Mouse (Mus musculus): ENCODE data around the gene Cyb5r4. TPM values are rescaled to one million over a fixed set of nuclear protein-coding genes. Genes with fewer than 3 reads are reported as not detected.
"Not testable (repeated sequence)": the region's sequence is repeated elsewhere in the genome, so short reads cannot be mapped to it uniquely, and the experiment has no call there.

Gene Cyb5r4
- polyA plus RNA-seq, 1 experiment from 2014 or later, result 110 TPM

DNA sequence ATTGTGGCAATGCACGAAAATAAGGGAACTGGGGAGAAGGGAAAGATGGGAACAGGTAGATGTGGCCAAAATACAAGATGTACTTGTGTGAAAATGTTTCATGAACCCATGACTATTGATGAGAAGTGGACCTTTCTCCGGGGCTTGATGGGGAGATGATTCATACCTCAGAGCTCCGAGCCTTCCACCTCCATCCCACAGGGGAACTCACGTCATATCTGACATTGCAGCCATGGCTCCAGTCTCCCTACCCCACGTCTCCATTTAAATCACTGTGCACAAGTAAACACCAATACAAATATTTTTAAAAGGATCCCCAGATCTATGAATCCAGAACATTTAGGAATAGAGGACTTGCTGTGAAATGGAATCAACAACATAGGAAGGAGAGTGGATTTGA, 93.2 kb downstream of the Cyb5r4 start:
- Histone ChIP-seq H3K36me3 (ENCODE audit: control insufficient read depth, insufficient read depth, low read length) (no peaks in the 10 kb centered on the region), H3K4me3 (ENCODE audit: low read depth, low read length) (no peak overlapping the region), H3K27me3 (ENCODE audit: control insufficient read depth, insufficient read depth, low read length) (no peaks in the 10 kb centered on the region), H3K4me2 (ENCODE audit: low read depth, low read length, severe bottlenecking) (no peak overlapping the region), H3K4me1 (replicated peaks; ENCODE audit: control insufficient read depth, insufficient read depth, low read length) (0 out of 2 replicates have a peak, but pooled peaks cover 4% of the 10 kb centered on the region), H3K9me3 (ENCODE audit: control insufficient read depth, low read length) (no peaks in the 10 kb centered on the region), H3K9ac (ENCODE audit: low read length) (no peak overlapping the region), H3K27ac (ENCODE audit: low read depth, low read length) (no peak overlapping the region)
- DNase-seq (ENCODE audit: low spot score) (no peak), ATAC-seq (replicated peaks; ENCODE audit: low FRiP score) (no peak)
- WGBS, result 83% methylated on average over 5 of the region's 5 CpGs

DNA sequence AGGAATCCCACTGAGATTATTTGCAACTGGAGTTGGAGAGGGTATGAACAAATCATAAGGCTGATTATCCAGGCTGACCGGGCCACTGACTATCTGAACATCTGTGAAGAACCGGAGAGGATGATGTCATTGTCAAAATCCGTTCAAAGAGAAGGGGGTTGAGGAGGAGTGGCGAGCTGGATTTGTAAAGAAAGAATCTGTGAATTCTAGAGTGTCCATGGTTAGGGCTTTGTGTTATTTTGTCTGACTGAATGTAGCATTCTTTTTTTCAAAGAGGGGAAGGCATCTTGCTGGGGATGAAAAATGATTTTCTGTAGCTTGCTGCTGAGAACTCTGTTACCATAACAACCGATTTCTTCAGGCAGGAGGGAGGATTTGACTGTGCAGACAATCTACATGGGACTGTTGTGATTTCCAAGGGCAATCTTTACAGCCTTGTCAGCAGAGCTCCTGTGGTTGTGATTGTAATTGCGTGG, 93.7 kb downstream of the Cyb5r4 start:
- no peak overlapping the region for H3K4me3 ChIP-seq (ENCODE audit: low read depth, low read length)
- H3K4me2 ChIP-seq (ENCODE audit: low read depth, low read length, severe bottlenecking), result no peak overlapping the region
- DNase-seq (ENCODE audit: low spot score), result no peak
- no peaks in the 10 kb centered on the region for H3K36me3 ChIP-seq (ENCODE audit: control insufficient read depth, insufficient read depth, low read length)
- peak; percentile 71; the same call in 1 of the 2 replicates for ATAC-seq (replicated peaks; ENCODE audit: low FRiP score)
- no peaks in the 10 kb centered on the region for H3K9me3 ChIP-seq (ENCODE audit: control insufficient read depth, low read length)
- WGBS, result 41% methylated on average over 6 of the region's 6 CpGs
- 0 out of 2 replicates have a peak, but pooled peaks cover 4% of the 10 kb centered on the region for H3K4me1 ChIP-seq (replicated peaks; ENCODE audit: control insufficient read depth, insufficient read depth, low read length)
- H3K9ac ChIP-seq (ENCODE audit: low read length), result no peak overlapping the region
- no peaks in the 10 kb centered on the region for H3K27me3 ChIP-seq (ENCODE audit: control insufficient read depth, insufficient read depth, low read length)
- no peak overlapping the region for H3K27ac ChIP-seq (ENCODE audit: low read depth, low read length)

DNA sequence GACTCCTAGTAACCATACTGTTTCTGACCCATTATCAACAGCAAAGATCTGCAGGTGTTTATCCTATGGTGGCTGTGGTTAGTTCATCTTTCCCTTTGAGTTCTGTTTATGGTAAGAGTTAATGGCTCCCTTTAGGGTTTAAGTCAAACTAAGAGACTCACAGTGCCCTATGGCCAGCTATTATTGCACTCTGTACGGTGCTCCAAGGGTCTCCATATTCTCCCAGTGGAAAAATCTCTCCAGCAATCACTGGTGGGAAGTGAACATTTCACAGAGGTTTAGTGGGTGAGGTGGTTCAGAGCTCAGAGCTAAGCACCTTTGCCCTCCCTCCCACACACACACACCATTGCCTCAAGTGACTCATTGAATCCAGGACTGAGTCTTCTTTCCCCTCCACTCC, 94.2 kb downstream of the Cyb5r4 start:
- no peak overlapping the region for H3K4me2 ChIP-seq (ENCODE audit: low read depth, low read length, severe bottlenecking)
- H3K36me3 ChIP-seq (ENCODE audit: control insufficient read depth, insufficient read depth, low read length), result no peaks in the 10 kb centered on the region
- H3K9me3 ChIP-seq (ENCODE audit: control insufficient read depth, low read length), result no peaks in the 10 kb centered on the region
- H3K27me3 ChIP-seq (ENCODE audit: control insufficient read depth, insufficient read depth, low read length), result no peaks in the 10 kb centered on the region
- H3K27ac ChIP-seq (ENCODE audit: low read depth, low read length), result no peak overlapping the region
- ATAC-seq (replicated peaks; ENCODE audit: low FRiP score) (no peak), DNase-seq (ENCODE audit: low spot score) (no peak)
- WGBS, result 84% methylated on average over 1 of the region's 1 CpGs
- H3K4me3 ChIP-seq (ENCODE audit: low read depth, low read length), result no peak overlapping the region
- H3K4me1 ChIP-seq (replicated peaks; ENCODE audit: control insufficient read depth, insufficient read depth, low read length), result 0 out of 2 replicates have a peak, but pooled peaks cover 4% of the 10 kb centered on the region
- H3K9ac ChIP-seq (ENCODE audit: low read length), result no peak overlapping the region

GRCm38 (mm10) chr9:87118996-87119395, 97.2 kb downstream of the Cyb5r4 start:
- H3K9me3 ChIP-seq (ENCODE audit: control insufficient read depth, low read length), result no peaks in the 10 kb centered on the region
- H3K27ac ChIP-seq (ENCODE audit: low read depth, low read length), result no peak overlapping the region
- WGBS, result 75% methylated on average over 3 of the region's 3 CpGs
- H3K4me1 ChIP-seq (replicated peaks; ENCODE audit: control insufficient read depth, insufficient read depth, low read length), result 0 out of 2 replicates have a peak, but pooled peaks cover 4% of the 10 kb centered on the region
- DNase-seq (ENCODE audit: low spot score), result no peak
- no peak overlapping the region for H3K4me3 ChIP-seq (ENCODE audit: low read depth, low read length)
- no peak overlapping the region for H3K9ac ChIP-seq (ENCODE audit: low read length)
- H3K27me3 ChIP-seq (ENCODE audit: control insufficient read depth, insufficient read depth, low read length), result no peaks in the 10 kb centered on the region
- no peak for ATAC-seq (replicated peaks; ENCODE audit: low FRiP score)
- no peak overlapping the region for H3K4me2 ChIP-seq (ENCODE audit: low read depth, low read length, severe bottlenecking)
- H3K36me3 ChIP-seq (ENCODE audit: control insufficient read depth, insufficient read depth, low read length), result no peaks in the 10 kb centered on the region

DNA sequence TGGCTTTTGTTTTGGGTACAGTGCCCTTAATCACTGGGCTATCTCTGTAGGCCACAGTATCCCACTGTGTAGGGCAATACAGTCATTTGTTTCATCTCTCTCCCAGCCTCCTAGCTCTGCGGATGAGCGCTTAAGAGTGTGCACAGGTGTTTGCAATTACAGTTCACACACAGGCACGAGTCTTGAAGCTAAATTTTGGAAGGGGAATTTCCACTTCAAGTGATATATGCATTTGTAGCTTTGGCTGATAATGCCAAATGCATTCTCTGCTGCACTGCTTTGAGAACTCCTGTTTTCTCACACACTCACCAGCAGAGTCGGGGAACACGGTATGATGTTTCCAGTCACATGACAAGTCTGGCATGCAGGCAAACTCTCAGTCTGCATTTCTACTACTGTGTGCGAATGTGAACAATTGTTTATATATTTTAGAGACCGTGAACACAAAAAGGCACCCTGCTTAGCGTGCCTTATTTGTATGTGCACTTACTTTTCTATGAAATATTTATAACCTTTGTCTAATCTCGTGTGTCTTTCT, 100.2 kb downstream of the Cyb5r4 start:
- no peak overlapping the region for H3K27ac ChIP-seq (ENCODE audit: low read depth, low read length)
- ATAC-seq (replicated peaks; ENCODE audit: low FRiP score) (no peak), DNase-seq (ENCODE audit: low spot score) (no peak)

DNA sequence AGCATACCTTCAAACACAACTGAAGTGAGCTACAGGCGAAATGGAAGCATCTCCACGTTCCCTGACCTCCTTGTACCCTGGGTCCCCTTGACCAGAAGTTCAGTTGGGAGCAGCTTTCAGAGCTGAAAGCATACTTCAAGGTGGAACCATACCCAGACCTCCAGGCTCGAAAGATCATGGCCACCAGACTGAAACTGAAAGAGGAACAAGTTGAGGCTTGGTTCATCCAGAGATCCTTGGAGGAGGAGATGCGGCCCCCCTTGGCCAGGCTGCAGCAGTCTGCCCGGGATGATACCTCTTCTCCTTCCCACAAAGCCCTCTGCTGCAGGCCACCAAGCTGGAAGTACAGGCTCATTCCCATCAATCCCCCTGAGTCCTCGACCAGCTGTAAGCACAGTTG, 105.2 kb downstream of the Cyb5r4 start:
- not testable (repeated sequence) for H3K9ac ChIP-seq (ENCODE audit: low read length); DNase-seq (ENCODE audit: low spot score); H3K9me3 ChIP-seq (ENCODE audit: control insufficient read depth, low read length); ATAC-seq (replicated peaks; ENCODE audit: low FRiP score); H3K4me3 ChIP-seq (ENCODE audit: low read depth, low read length); H3K4me2 ChIP-seq (ENCODE audit: low read depth, low read length, severe bottlenecking); H3K27ac ChIP-seq (ENCODE audit: low read depth, low read length); H3K27me3 ChIP-seq (ENCODE audit: control insufficient read depth, insufficient read depth, low read length); H3K36me3 ChIP-seq (ENCODE audit: control insufficient read depth, insufficient read depth, low read length); H3K4me1 ChIP-seq (replicated peaks; ENCODE audit: control insufficient read depth, insufficient read depth, low read length)
- WGBS, result 87% methylated on average over 6 of the region's 6 CpGs

More for the DNA sequence above, 100.2 kb downstream of the Cyb5r4 start:
- Histone ChIP-seq H3K4me1 (replicated peaks; ENCODE audit: control insufficient read depth, insufficient read depth, low read length) (no peaks in the 10 kb centered on the region), H3K4me2 (ENCODE audit: low read depth, low read length, severe bottlenecking) (no peak overlapping the region), H3K9me3 (ENCODE audit: control insufficient read depth, low read length) (no peaks in the 10 kb centered on the region), H3K27me3 (ENCODE audit: control insufficient read depth, insufficient read depth, low read length) (no peaks in the 10 kb centered on the region), H3K36me3 (ENCODE audit: control insufficient read depth, insufficient read depth, low read length) (no peaks in the 10 kb centered on the region), H3K9ac (ENCODE audit: low read length) (no peak overlapping the region), H3K4me3 (ENCODE audit: low read depth, low read length) (no peak overlapping the region)
- WGBS, result 76% methylated on average over 9 of the region's 9 CpGs

Other genes starting within 250 kb of the Cyb5r4 start
- 8.3 and 8.6 TPM in 2 replicates for gene Snap91, start 141.4 kb upstream of the Cyb5r4 start, polyA plus RNA-seq (2014; fragmentation: Nextera tagmentation; extraction: Ambion mirVana)
- gene Ripply2, start 6.5 kb upstream of the Cyb5r4 start, polyA plus RNA-seq (2014; fragmentation: Nextera tagmentation; extraction: Ambion mirVana), result 1.7 and 1.9 TPM in 2 replicates
- gene Mrap2, start 122.3 kb downstream of the Cyb5r4 start, polyA plus RNA-seq (2014; fragmentation: Nextera tagmentation; extraction: Ambion mirVana), result 0.41 TPM in 1 of 2 replicates, not detected in the other
- 14.0 and 17.5 TPM in 2 replicates for gene Cep162, start 233.5 kb downstream of the Cyb5r4 start, polyA plus RNA-seq (2014; fragmentation: Nextera tagmentation; extraction: Ambion mirVana)

Data from forebrain, embryonic 11.5 days (tissue).